Comparison of ENCODE assay signal across 23 mouse cellular contexts in the genomic region with DNA sequence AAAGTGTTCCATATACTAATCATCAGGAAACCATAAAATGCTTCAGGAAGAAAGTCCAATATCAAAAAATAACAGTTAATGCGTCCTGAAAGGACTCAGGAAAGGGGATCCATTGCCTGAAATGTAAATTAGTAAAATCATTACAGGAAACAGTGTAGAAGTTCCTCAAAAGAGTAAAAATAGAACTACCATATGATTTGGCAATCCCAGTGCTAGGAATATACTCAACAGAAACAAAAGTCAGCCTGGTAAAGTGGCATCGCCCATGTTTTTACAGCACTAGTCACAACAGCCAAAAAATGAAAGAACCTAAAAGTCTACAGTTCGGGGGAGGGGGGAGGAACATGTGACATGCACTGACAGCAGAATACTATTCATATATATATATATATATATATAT.
"Had no signal": no experiment of that assay in that cellular context is flagged by ENCODE, and none has a peak within 500 bp of the region (broad histone marks: within the 10 kb centered on the region; RNA-seq: fewer than 3 reads in every experiment).

No protein-coding gene starts in this region.

- H3K4me1 ChIP-seq: intestine, embryonic 15.5 days; kidney, embryonic 15.5 days; limb, embryonic 10.5 days; lung, embryonic 15.5 days; megakaryocyte, embryonic 14.5 days; midbrain, embryonic 10.5 days; midbrain, embryonic 13.5 days; neural tube, embryonic 12.5 days; neural tube, embryonic 15.5 days; stomach, embryonic 15.5 days had no signal

- H3K27ac ChIP-seq: intestine, embryonic 15.5 days; kidney, embryonic 15.5 days; left cerebral cortex, adult 2 months; limb, embryonic 10.5 days; limb, embryonic 13.5 days; liver, embryonic 14.5 days; lung, embryonic 15.5 days; midbrain, embryonic 10.5 days; midbrain, embryonic 13.5 days; neural tube, embryonic 12.5 days; neural tube, embryonic 15.5 days; stomach, embryonic 15.5 days had no signal

- H3K36me3 ChIP-seq: intestine, embryonic 15.5 days; kidney, embryonic 15.5 days; limb, embryonic 10.5 days; limb, embryonic 13.5 days; lung, embryonic 15.5 days; midbrain, embryonic 10.5 days; midbrain, embryonic 13.5 days; neural tube, embryonic 12.5 days; neural tube, embryonic 15.5 days; stomach, embryonic 15.5 days had no signal

- H3K27me3 ChIP-seq: intestine, embryonic 15.5 days; kidney, embryonic 15.5 days; limb, embryonic 13.5 days; lung, embryonic 15.5 days; megakaryocyte, embryonic 14.5 days; midbrain, embryonic 13.5 days; neural tube, embryonic 12.5 days; neural tube, embryonic 15.5 days; stomach, embryonic 15.5 days had no signal

- H3K9ac ChIP-seq: intestine, embryonic 15.5 days; kidney, embryonic 15.5 days; limb, embryonic 13.5 days; liver, embryonic 14.5 days; liver, postnatal 0 days; lung, embryonic 15.5 days; midbrain, embryonic 13.5 days; neural tube, embryonic 12.5 days; neural tube, embryonic 15.5 days; stomach, embryonic 15.5 days had no signal

- ATAC-seq: intestine, embryonic 15.5 days; liver, postnatal 0 days; midbrain, embryonic 13.5 days had no signal

- DNase-seq: kidney, adult 11 months; kidney, adult 8-10 months; kidney, postnatal 10 days; kidney, postnatal 36 days; layer of hippocampus, postnatal 36 days; liver, postnatal 0 days; right cerebral cortex, adult 18-20 months; right cerebral cortex, postnatal 14 days; spleen, adult 18-20 months; thymus, postnatal 25 days had no signal

- H3K4me3 ChIP-seq: intestine, embryonic 15.5 days; kidney, embryonic 15.5 days; left cerebral cortex, adult 2 months; limb, embryonic 10.5 days; limb, embryonic 13.5 days; lung, embryonic 15.5 days; megakaryocyte, embryonic 14.5 days; midbrain, embryonic 10.5 days; midbrain, embryonic 13.5 days; neural tube, embryonic 12.5 days; neural tube, embryonic 15.5 days; stomach, embryonic 15.5 days had no signal
